Mouse (Mus musculus): ENCODE data around the gene Abcd3.

DNA sequence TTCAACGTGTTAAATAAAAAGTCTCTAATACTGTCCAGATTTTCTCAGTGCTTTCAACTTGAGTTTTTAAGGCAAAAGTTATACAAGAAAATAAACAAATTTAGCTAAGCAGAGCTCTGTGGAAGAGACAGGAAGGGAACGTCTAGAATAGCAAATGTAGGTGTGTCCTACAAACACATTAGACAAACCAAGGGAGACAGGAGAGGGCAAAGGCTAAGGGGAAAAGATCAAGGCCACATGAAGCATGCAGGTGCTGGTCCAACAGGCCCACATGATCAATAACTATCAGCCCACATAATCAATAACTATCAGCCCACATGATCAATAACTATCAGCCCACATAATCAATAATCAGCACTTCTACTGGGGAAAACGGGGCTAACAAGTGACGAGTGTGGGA is 22.9 kb downstream of the Abcd3 start:
- TF ChIP-seq CTCF (IDR thresholded peaks at IDR 0.05; ENCODE audit: insufficient read depth, low read depth, low read length): no peak
- TF ChIP-seq POLR2A (IDR thresholded peaks at IDR 0.05; ENCODE audit: insufficient read depth, low read depth, low read length): no peak

Measured in olfactory bulb, adult 2 months (tissue).